7 mouse cellular contexts compared by ENCODE assay signal in the genomic region with DNA sequence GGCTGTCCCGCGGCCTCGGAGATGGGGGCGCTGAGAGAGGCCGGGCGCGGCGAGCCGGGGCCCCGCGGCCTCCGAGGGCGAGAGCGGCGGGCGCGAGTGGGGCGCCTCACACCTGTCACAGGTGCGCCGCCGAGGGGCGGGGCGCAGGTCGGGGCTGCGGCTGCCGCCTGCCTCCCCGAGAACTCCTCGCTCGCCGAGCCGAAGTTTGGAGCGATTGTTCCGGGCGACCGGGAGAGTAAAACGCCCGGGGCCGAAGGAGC. TPM values are rescaled to one million over a fixed set of nuclear protein-coding genes. Genes with fewer than 3 reads are reported as not detected.
DNase-seq lines count a peak whose midpoint lies in the region; ATAC-seq lines count a peak whose summit lies in the region.

No protein-coding gene starts in this region.

- H3K9me3 ChIP-seq in megakaryocyte, embryonic 14.5 days = no peaks in the 10 kb centered on the region
- no peaks in the 10 kb centered on the region for H3K9me3 ChIP-seq in forebrain, embryonic 12.5 days
- no peaks in the 10 kb centered on the region for H3K9me3 ChIP-seq in limb, embryonic 12.5 days
- H3K9me3 ChIP-seq in neural tube, embryonic 15.5 days (replicated peaks) = no peaks in the 10 kb centered on the region

- H3K9ac ChIP-seq in forebrain, embryonic 12.5 days = peak overlapping the region; percentile 88
- peak overlapping the region; percentile 86 for H3K9ac ChIP-seq in limb, embryonic 12.5 days (replicated peaks)
- H3K9ac ChIP-seq in neural tube, embryonic 15.5 days (replicated peaks) = peak overlapping the region; percentile 84

- no peak for DNase-seq in cerebellum, adult 11 months
- DNase-seq in layer of hippocampus, adult 9-10 months (ENCODE audit: low spot score) = no peak

- H3K36me3 ChIP-seq in megakaryocyte, embryonic 14.5 days (replicated peaks; ENCODE audit: low read length) = no peaks in the 10 kb centered on the region
- no peaks in the 10 kb centered on the region for H3K36me3 ChIP-seq in forebrain, embryonic 12.5 days (replicated peaks)
- H3K36me3 ChIP-seq in limb, embryonic 12.5 days = no peaks in the 10 kb centered on the region
- H3K36me3 ChIP-seq in neural tube, embryonic 15.5 days = no peaks in the 10 kb centered on the region

- WGBS in forebrain, embryonic 12.5 days = under 1% methylated on average over 29 of the region's 38 CpGs
- 0% methylated on average over 38 of the region's 38 CpGs for WGBS in limb, embryonic 12.5 days
- WGBS in neural tube, embryonic 15.5 days = under 1% methylated on average over 35 of the region's 38 CpGs

- peak overlapping the region; percentile 95 for H3K4me3 ChIP-seq in megakaryocyte, embryonic 14.5 days (replicated peaks)
- peak overlapping the region; percentile 97 for H3K4me3 ChIP-seq in forebrain, embryonic 12.5 days (replicated peaks)
- peak overlapping the region; percentile 91 for H3K4me3 ChIP-seq in limb, embryonic 12.5 days (replicated peaks)
- H3K4me3 ChIP-seq in neural tube, embryonic 15.5 days (replicated peaks) = peak overlapping the region; percentile 84

- ATAC-seq in megakaryocyte, adult 5-6 weeks (ENCODE audit: poor library complexity, severe bottlenecking) = no peak; the same call in 1 of the 2 replicates
- ATAC-seq in forebrain, embryonic 12.5 days (ENCODE audit: low FRiP score) = no peak
- peak; percentile 7; the same call in 1 of the 2 replicates for ATAC-seq in limb, embryonic 12.5 days (ENCODE audit: insufficient number of reproducible peaks, insufficient read depth, low FRiP score, low TSS enrichment, low read depth)
- no peak; the same call in 1 of the 2 replicates for ATAC-seq in neural tube, embryonic 15.5 days (ENCODE audit: low FRiP score)

- H3K4me2 ChIP-seq in forebrain, embryonic 12.5 days = peak overlapping the region; percentile 87
- H3K4me2 ChIP-seq in limb, embryonic 12.5 days = peak overlapping the region; percentile 88
- H3K4me2 ChIP-seq in neural tube, embryonic 15.5 days = peak overlapping the region; percentile 82

- H3K27me3 ChIP-seq in megakaryocyte, embryonic 14.5 days (replicated peaks) = no peaks in the 10 kb centered on the region
- H3K27me3 ChIP-seq in forebrain, embryonic 12.5 days = 0 out of 2 replicates have a peak, but pooled peaks cover 8% of the 10 kb centered on the region
- peaks cover 3% of the 10 kb centered on the region; the same call in 1 of the 2 replicates for H3K27me3 ChIP-seq in limb, embryonic 12.5 days
- H3K27me3 ChIP-seq in neural tube, embryonic 15.5 days (replicated peaks) = no peaks in the 10 kb centered on the region

- H3K27ac ChIP-seq in forebrain, embryonic 12.5 days = peak overlapping the region; percentile 74
- peak overlapping the region; percentile 80 for H3K27ac ChIP-seq in limb, embryonic 12.5 days
- H3K27ac ChIP-seq in neural tube, embryonic 15.5 days (replicated peaks) = peak overlapping the region; percentile 83

- H3K4me1 ChIP-seq in megakaryocyte, embryonic 14.5 days = peaks cover 63% of the 10 kb centered on the region
- peaks cover 12% of the 10 kb centered on the region for H3K4me1 ChIP-seq in forebrain, embryonic 12.5 days
- peaks cover 17% of the 10 kb centered on the region for H3K4me1 ChIP-seq in limb, embryonic 12.5 days (replicated peaks)
- peaks cover 30% of the 10 kb centered on the region for H3K4me1 ChIP-seq in neural tube, embryonic 15.5 days

RNA-seq across cellular contexts. Expression of a gene that starts 0.5 kb away (rescaled TPM):
- polyA plus RNA-seq in megakaryocyte, embryonic 14.5 days (2012; ENCODE audit: insufficient read depth, low replicate concordance) = 1.1 and 2.2 TPM in 2 replicates
- total RNA-seq in megakaryocyte, adult 5-6 weeks (2015) = 21.6 and 27.8 TPM in 2 replicates
- 22.6 and 23.0 TPM in 2 replicates for total RNA-seq in megakaryocyte, adult 5-6 weeks (2017)
- polyA plus RNA-seq in forebrain, embryonic 12.5 days (2016; fragmentation: Nextera tagmentation; extraction: Ambion mirVana) = 10.1 and 12.8 TPM in 2 replicates
- polyA plus RNA-seq in limb, embryonic 12.5 days (2016; fragmentation: Nextera tagmentation; extraction: Ambion mirVana) = 4.4 and 5.1 TPM in 2 replicates
- polyA plus RNA-seq in neural tube, embryonic 15.5 days (2015; fragmentation: Nextera tagmentation; extraction: Ambion mirVana) = 12.7 and 15.2 TPM in 2 replicates
